Mouse (Mus musculus) B cell, adult 62 days (primary cell): ENCODE data around the gene Slc46a1. TPM values are rescaled to one million over a fixed set of nuclear protein-coding genes. Genes with fewer than 3 reads are reported as not detected.

Source experiments
- total RNA-seq: library from RNA; stranded (reverse); gene quantifications from 4 replicates; pipeline ENCODE4 v1.2.4, GENCODE M21; 2023

Gene Slc46a1
- 0.48 to 1.8 TPM (median 0.79 TPM) in 4 replicates for total RNA-seq

GRCm38 (mm10) chr11:78465568-78466180 is at the start of gene Slc46a1:
TSS of gene Slc46a1 (plus strand) at chr11:78465697.

DNA sequence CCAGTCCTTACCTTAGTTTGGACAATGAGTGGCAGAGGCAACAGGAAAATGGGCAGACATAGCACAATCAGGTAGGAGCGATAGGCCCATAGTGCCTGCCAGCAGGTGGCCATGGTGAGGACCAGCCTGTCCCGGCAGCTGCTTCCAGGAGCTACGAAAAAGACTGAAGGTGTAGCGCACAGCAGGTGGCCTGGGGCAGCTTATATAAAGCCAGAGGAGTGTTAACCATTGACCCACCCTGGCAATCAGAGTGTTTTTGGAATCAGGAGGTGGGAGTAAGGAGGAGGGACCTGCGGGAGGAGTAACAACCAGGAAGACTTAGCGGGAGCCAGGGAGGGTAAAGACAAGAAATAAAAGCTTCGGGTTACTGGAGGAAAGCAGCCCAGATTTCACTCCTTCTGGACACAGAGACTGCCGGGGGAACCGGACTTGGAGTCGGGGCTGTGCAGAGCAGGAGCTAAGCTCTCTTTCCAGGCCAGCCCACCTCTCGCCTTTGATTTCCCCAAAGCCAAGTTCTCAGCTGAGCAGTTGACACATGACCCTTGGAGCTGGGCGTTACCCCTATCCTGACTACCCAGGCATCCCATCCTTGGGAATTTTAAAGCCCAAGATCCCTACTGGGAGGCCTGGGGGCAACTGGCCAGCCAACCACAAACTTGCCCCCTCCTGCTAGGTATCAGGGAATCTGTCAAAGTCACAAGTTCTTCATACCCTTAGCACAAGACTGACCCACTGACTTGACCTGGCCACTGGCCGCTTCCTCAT is 43.3 kb upstream of the Slc46a1 start, which contains the start of gene Slc13a2:
Gene Slc13a2, minus strand, starts transcription at position 163 of the 765 bp plus-strand sequence.

DNA sequence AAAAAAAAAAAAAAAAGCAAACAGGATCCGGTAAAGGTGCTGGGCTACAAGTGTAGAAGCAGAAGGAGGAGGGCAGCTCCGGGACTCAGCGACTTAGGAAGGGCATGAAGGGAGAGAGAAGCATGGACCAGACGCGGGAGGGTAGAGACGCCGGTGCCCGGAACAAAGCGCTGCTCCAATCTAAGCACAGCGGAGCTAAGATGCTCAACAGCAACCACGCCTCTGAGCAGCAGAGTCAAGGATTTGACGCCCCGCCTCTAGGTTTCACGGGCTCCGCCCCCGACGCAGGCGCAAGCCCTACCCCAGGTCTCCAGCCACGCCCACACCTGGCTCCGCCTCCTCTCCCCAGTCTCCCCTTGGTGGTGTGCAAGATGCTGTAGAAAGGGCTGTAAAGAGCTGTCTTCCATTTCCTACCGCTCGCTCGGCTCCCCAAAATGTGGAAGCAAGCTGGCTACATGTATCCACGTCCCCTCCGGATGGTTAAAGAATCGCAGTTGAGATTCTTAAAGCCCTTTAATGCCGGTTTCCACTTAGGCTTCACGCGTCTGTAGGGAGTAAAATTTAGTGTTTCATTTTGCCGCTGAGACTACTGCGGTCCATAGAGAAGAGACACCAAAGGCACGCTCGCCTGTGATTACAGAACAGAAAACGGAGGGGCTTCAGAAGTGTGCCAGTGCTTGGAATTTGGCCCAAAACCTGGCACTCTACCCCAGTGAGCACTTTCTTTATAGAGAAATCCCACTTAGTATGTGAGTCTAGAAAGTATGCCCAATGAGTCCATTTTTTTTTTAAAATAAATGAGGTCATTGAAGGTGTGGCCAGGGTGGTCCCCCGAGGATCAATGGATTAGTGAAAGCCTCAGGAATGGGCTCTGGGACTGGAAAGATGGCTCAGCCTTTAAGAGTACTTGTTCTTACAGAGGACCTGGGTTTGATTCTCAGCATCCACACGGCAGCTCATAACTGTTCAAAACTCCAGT is 32.3 kb downstream of the Slc46a1 start, which contains the start of gene Sarm1:
Gene Sarm1, minus strand, starts transcription at position 211 of the 979 bp plus-strand sequence.

GRCm38 (mm10) chr11:78499004-78499403 is 33.5 kb downstream of the Slc46a1 start, which contains the start of gene Vtn:
TSS of gene Vtn (plus strand) at chr11:78499091.

DNA sequence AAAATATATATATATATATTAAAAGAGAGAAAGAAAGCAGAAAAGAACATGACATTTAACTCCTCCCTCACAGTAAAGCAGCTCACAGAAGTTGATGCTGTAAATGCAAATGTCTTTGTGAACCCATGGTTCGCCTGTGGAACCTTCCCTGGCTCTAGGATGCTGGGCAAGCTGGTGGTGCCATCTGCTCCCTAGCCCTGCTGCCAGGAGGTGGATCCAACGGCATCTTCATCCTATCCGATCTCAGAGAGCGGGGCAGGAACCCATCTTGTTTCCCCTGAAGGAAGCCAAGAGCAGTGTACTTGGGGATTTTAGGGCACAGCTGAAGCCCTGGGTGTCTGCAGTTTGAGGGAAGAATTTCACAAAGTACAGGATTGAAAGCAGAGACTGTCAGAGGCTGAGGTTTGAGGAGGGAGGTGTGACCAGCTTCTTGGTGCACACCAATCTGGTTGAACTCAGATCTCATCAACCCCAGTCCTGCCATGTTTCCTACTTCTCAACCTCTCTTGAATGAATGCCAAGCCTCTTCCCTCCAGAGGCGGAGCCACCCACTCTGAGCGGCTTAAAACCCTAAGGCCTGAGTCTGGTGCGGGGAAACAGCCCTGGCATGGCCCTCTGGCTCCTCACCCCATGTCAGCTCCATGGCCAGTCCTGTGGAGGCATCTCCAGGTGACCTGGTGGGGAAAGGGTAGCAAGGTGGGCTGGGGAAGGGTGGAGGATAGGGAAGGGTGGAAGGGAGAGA is 37.6 kb downstream of the Slc46a1 start, which contains the start of gene Sebox:
Gene Sebox, plus strand, starts transcription at position 539 of the 742 bp plus-strand sequence.

DNA sequence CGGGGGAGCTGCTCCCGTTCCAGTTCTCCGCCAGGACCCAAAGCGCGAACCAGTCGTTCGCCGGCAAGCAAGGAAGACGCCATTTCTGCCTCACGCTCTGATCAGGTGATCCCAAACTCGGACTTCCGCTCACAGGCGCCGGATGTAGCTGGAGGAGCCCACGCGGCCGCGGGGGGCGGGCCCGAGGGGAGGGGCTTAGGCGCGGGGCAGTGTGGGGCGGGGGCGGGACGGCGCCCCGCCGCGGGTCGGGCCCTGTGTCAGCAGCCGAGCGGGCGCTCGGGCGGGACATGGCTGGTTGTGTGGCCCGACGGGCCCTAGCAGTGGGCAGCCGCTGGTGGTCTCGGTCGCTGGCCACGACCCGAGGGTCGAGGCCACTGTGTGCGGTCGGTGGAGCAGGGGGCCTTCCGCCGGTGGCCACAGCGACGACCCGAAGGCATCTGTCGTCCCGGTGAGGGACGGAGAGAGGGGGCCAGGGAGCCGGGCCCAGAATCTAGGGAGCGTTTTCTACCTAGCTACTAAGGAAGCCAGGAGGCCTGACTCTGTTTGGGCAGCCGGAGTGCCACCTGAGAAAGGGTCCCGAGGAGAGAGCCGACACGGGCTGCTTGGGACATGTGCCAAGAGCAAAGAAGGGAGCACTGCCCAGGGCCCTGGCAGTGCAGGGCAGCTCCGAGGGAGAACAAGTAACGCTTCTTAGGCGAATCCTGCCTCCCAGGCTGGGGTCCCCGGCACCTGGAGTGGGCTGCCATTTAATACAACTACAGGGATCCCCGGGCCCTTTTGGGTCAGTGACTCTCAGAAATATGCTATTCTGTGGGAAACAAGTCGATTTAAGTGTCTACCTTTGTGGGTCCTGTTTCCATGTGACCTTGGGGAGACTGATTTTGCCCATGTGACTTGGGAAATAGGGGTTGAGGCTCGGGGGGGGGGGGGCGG is 46.8 kb downstream of the Slc46a1 start, which contains the start of the genes Tmem199 and Poldip2:
Gene Tmem199, minus strand, starts transcription at position 148 of the 933 bp plus-strand sequence.
Gene Poldip2, plus strand, starts transcription at position 169 of the 933 bp plus-strand sequence.

Other genes starting within 250 kb of the Slc46a1 start
- 54.3 to 61.5 TPM (median 58.9 TPM) in 4 replicates for gene Sdf2, start 220.0 kb upstream of the Slc46a1 start, total RNA-seq
- gene Supt6, start 219.7 kb upstream of the Slc46a1 start, total RNA-seq, result 74.7 to 76.9 TPM (median 76.1 TPM) in 4 replicates
- gene 2610507B11Rik, start 203.9 kb upstream of the Slc46a1 start, total RNA-seq, result 115 to 122 TPM (median 118 TPM) in 4 replicates
- gene BC030499, start 174.9 kb upstream of the Slc46a1 start, total RNA-seq, result 1.2 to 3.9 TPM (median 2.8 TPM) in 4 replicates
- 2.2 to 7.1 TPM (median 5.1 TPM) in 4 replicates for gene Spag5, start 164.2 kb upstream of the Slc46a1 start, total RNA-seq
- gene Aldoc, start 142.7 kb upstream of the Slc46a1 start, total RNA-seq, result 29.4 to 37.0 TPM (median 32.5 TPM) in 4 replicates
- 53.5 to 55.3 TPM (median 54.2 TPM) in 4 replicates for gene Pigs, start 137.3 kb upstream of the Slc46a1 start, total RNA-seq
- 50.8 to 68.8 TPM (median 61.6 TPM) in 4 replicates for gene Unc119, start 122.2 kb upstream of the Slc46a1 start, total RNA-seq
- gene Foxn1, start 79.1 kb upstream of the Slc46a1 start, total RNA-seq, result not detected in 4 replicates
- gene Slc13a2, start 43.5 kb upstream of the Slc46a1 start, total RNA-seq, result not detected in 4 replicates
- 1.8 to 3.0 TPM (median 1.8 TPM) in 4 replicates for gene Sarm1, start 32.1 kb downstream of the Slc46a1 start, total RNA-seq
- gene Vtn, start 33.4 kb downstream of the Slc46a1 start, total RNA-seq, result not detected in 4 replicates
- gene Sebox, start 37.8 kb downstream of the Slc46a1 start, total RNA-seq, result not detected in 4 replicates
- 32.6 to 37.1 TPM (median 35.7 TPM) in 4 replicates for gene Tmem199, start 46.5 kb downstream of the Slc46a1 start, total RNA-seq
- gene Poldip2, start 46.5 kb downstream of the Slc46a1 start, total RNA-seq, result 35.9 to 39.9 TPM (median 37.7 TPM) in 4 replicates
- 15.5 to 17.8 TPM (median 16.7 TPM) in 4 replicates for gene Tnfaip1, start 70.6 kb downstream of the Slc46a1 start, total RNA-seq
- 21.9 to 36.4 TPM (median 30.8 TPM) in 4 replicates for gene Ift20, start 70.7 kb downstream of the Slc46a1 start, total RNA-seq
- 3.9 to 7.7 TPM (median 4.4 TPM) in 4 replicates for gene Tmem97, start 85.1 kb downstream of the Slc46a1 start, total RNA-seq
- gene Nlk, start 231.7 kb downstream of the Slc46a1 start, total RNA-seq, result 22.3 to 23.6 TPM (median 22.9 TPM) in 4 replicates